Mouse (Mus musculus) lung, adult 2 months (tissue): Measurements from ENCODE around the gene Arid1b.
A peak's percentile ranks its signal among the peaks of the same experiment; 100 is the strongest.

ENCODE experiments used
- CTCF ChIP-seq: fragments of 200-500 bp; IDR thresholded peaks from 2 replicates; pipeline ENCODE4 v1.5.1; 2011; ENCODE audit warnings: mild to moderate bottlenecking, low read length, control low read depth; ENCODE audit not compliant: insufficient read depth
- POLR2A ChIP-seq: fragments of 200-500 bp; IDR thresholded peaks from 2 replicates; pipeline ENCODE4 v1.6.1; 2011; ENCODE audit warnings: low read depth, mild to moderate bottlenecking, control low read depth, low read length, borderline replicate concordance; ENCODE audit errors: extremely low read depth

- TF ChIP-seq CTCF = no peak
- peak; percentile 86 for TF ChIP-seq POLR2A
Measured at GRCm38 (mm10) chr17:5189551-5190351, 195.6 kb downstream of the Arid1b start.
